ENCODE assay signal across 12 mouse cellular contexts in genomic region chr10:62328886-62329412, GRCm38 (mm10). TPM values are rescaled to one million over a fixed set of nuclear protein-coding genes. Genes with fewer than 3 reads are reported as not detected.
A peak's percentile ranks its signal among the peaks of the same experiment; 100 is the strongest.
DNase-seq lines count a peak whose midpoint lies in the region; ATAC-seq and TF ChIP-seq lines count a peak whose summit lies in the region.
"Had no signal": no experiment of that assay in that cellular context is flagged by ENCODE, and none has a peak within 500 bp of the region (broad histone marks: within the 10 kb centered on the region; RNA-seq: fewer than 3 reads in every experiment).

No protein-coding gene starts in this region.

- H3K27ac ChIP-seq in gastrocnemius, adult 2 months = no peak overlapping the region
- no peak overlapping the region for H3K27ac ChIP-seq in left cerebral cortex, adult 2 months
- H3K27ac ChIP-seq in liver, postnatal 0 days (ENCODE audit: low read depth) = peak overlapping the region; percentile 79
- no peak overlapping the region for H3K27ac ChIP-seq in forebrain, embryonic 14.5 days (ENCODE audit: low read depth, low read length)
- H3K27ac ChIP-seq: embryonic facial prominence, embryonic 15.5 days; hindbrain, embryonic 14.5 days; macrophage had no signal

- H3K9ac ChIP-seq in liver, postnatal 0 days (replicated peaks) = 0 out of 2 replicates have a peak overlapping the region, but pooled peaks have one; percentile 28
- no peak overlapping the region for H3K9ac ChIP-seq in forebrain, embryonic 14.5 days (ENCODE audit: low read length)
- H3K9ac ChIP-seq: embryonic facial prominence, embryonic 15.5 days; hindbrain, embryonic 14.5 days had no signal

- no peak overlapping the region for H3K4me3 ChIP-seq in gastrocnemius, adult 2 months
- no peak overlapping the region for H3K4me3 ChIP-seq in left cerebral cortex, adult 2 months
- H3K4me3 ChIP-seq in liver, postnatal 0 days (ENCODE audit: low read depth, low read length) = no peak overlapping the region
- no peak overlapping the region for H3K4me3 ChIP-seq in forebrain, embryonic 14.5 days (ENCODE audit: low read depth, low read length)
- H3K4me3 ChIP-seq: embryonic facial prominence, embryonic 15.5 days; limb, embryonic 10.5 days had no signal

- peak; percentile 22; the same call in 1 of the 2 replicates for TF ChIP-seq CTCF in gastrocnemius, adult 2 months (IDR thresholded peaks at IDR 0.05)
- TF ChIP-seq CTCF in left cerebral cortex, adult 2 months (IDR thresholded peaks at IDR 0.05) = peak; percentile 27
- TF ChIP-seq CTCF in liver, postnatal 0 days (IDR thresholded peaks at IDR 0.05; ENCODE audit: low read depth) = peak; percentile 55

- intact Hi-C loops in gastrocnemius, adult 2 months (cut with DNase I) = no loop called here
- intact Hi-C loops in gastrocnemius, postnatal 14 days (cut with DNase I; ENCODE audit: low total_unique reads) = no loop called here
- intact Hi-C loops in left cerebral cortex, adult 2 months (cut with DNase I) = no loop called here

- no peak for TF ChIP-seq EP300 in liver, postnatal 0 days (IDR thresholded peaks at IDR 0.05; ENCODE audit: low read depth)

- H3K36me3 ChIP-seq in liver, postnatal 0 days (replicated peaks; ENCODE audit: insufficient read depth, low read length) = peaks cover 5% of the 10 kb centered on the region; the same call in 1 of the 2 replicates
- H3K36me3 ChIP-seq in forebrain, embryonic 14.5 days (ENCODE audit: control insufficient read depth, insufficient read depth, low read length) = no peaks in the 10 kb centered on the region
- H3K36me3 ChIP-seq: embryonic facial prominence, embryonic 15.5 days; limb, embryonic 10.5 days had no signal

- H3K4me1 ChIP-seq in liver, postnatal 0 days (ENCODE audit: insufficient read depth) = peaks cover 35% of the 10 kb centered on the region
- no peaks in the 10 kb centered on the region for H3K4me1 ChIP-seq in forebrain, embryonic 14.5 days (ENCODE audit: control insufficient read depth, insufficient read depth, low read length)

- H3K4me2 ChIP-seq in liver, postnatal 0 days (ENCODE audit: low read depth, low read length) = peak overlapping the region; percentile 73
- H3K4me2 ChIP-seq in forebrain, embryonic 14.5 days (ENCODE audit: low read length) = no peak overlapping the region
- H3K4me2 ChIP-seq: embryonic facial prominence, embryonic 15.5 days; hindbrain, embryonic 14.5 days had no signal

- no peaks in the 10 kb centered on the region for H3K9me3 ChIP-seq in liver, postnatal 0 days (ENCODE audit: low read length)
- no peaks in the 10 kb centered on the region for H3K9me3 ChIP-seq in forebrain, embryonic 14.5 days (replicated peaks; ENCODE audit: control insufficient read depth, low read length)
- H3K9me3 ChIP-seq: embryonic facial prominence, embryonic 15.5 days; limb, embryonic 10.5 days had no signal

- no peak for DNase-seq in gastrocnemius, adult 2 months
- no peak for DNase-seq in gastrocnemius, postnatal 14 days
- no peak for DNase-seq in left cerebral cortex, adult 2 months (ENCODE audit: extremely low spot score in 1 of 2, low spot score in 2 of 2)
- no peak for DNase-seq in left cerebral cortex, adult 9 months (ENCODE audit: low spot score in 2 of 2)
- DNase-seq in T-cell, adult 2 months (ENCODE audit: low spot score) = peak; percentile 42
- no peak for DNase-seq in liver, postnatal 0 days
- DNase-seq in forebrain, embryonic 14.5 days (ENCODE audit: low spot score) = no peak

- 73% methylated on average over 10 of the region's 10 CpGs for WGBS in liver, postnatal 0 days (ENCODE audit: insufficient replicate concordance)
- WGBS in forebrain, embryonic 14.5 days = 85% methylated on average over 10 of the region's 10 CpGs

- H3K27me3 ChIP-seq in liver, postnatal 0 days (ENCODE audit: insufficient read depth, low read length) = no peaks in the 10 kb centered on the region
- H3K27me3 ChIP-seq in forebrain, embryonic 14.5 days (replicated peaks; ENCODE audit: control insufficient read depth, insufficient read depth, low read length) = no peaks in the 10 kb centered on the region
- H3K27me3 ChIP-seq: embryonic facial prominence, embryonic 15.5 days had no signal

- ATAC-seq in liver, postnatal 0 days = no peak
- no peak for ATAC-seq in forebrain, embryonic 14.5 days
- no peak for ATAC-seq in granulocyte monocyte progenitor cell, adult 5-6 weeks (replicated peaks; ENCODE audit: poor library complexity, severe bottlenecking)

RNA-seq across cellular contexts. Expression of gene Hk1, which starts 50.8 kb away (rescaled TPM):
- 1 to 10 TPM; 6.2 to 8.7 TPM for total RNA-seq in gastrocnemius, adult 2 months (2021)
- total RNA-seq in gastrocnemius, postnatal 14 days (2021) = 10 to 100 TPM; 12.6 to 16.3 TPM
- total RNA-seq in left cerebral cortex, adult 2 months (2021) = 100 to 1,000 TPM; 298 to 310 TPM
- 22.1 and 30.7 TPM in 2 replicates for polyA plus RNA-seq in liver, postnatal 0 days (2015; fragmentation: Nextera tagmentation; extraction: Ambion mirVana)
- polyA plus RNA-seq in forebrain, embryonic 14.5 days (2014; fragmentation: Nextera tagmentation; extraction: Ambion mirVana) = 31.0 and 48.9 TPM in 2 replicates
- total RNA-seq in granulocyte monocyte progenitor cell, adult 5-6 weeks (2014; fragmentation: Nextera tagmentation) = 46.4 and 67.3 TPM in 2 replicates
- total RNA-seq in granulocyte monocyte progenitor cell, adult 5-6 weeks (2017) = 72.6 and 73.2 TPM in 2 replicates

Comparison
In these comparisons a context has a peak if more than half of its experiments do, and no peak if none do; other contexts are left out.
1. RNA of gene Hk1, which starts 50.8 kb away (total RNA-seq): 298 to 310 TPM in left cerebral cortex, adult 2 months; 46.4 to 73.2 TPM in granulocyte monocyte progenitor cell, adult 5-6 weeks, 12.6 to 16.3 TPM in gastrocnemius, postnatal 14 days and 6.2 to 8.7 TPM in gastrocnemius, adult 2 months; every median in the first group is over 4 times any median in the second.
2. Peak in every context shown above with its lines, with median percentiles within 50 percentile points of each other: CTCF ChIP-seq.